8 mouse cellular contexts compared by ENCODE assay signal in the genomic region with DNA sequence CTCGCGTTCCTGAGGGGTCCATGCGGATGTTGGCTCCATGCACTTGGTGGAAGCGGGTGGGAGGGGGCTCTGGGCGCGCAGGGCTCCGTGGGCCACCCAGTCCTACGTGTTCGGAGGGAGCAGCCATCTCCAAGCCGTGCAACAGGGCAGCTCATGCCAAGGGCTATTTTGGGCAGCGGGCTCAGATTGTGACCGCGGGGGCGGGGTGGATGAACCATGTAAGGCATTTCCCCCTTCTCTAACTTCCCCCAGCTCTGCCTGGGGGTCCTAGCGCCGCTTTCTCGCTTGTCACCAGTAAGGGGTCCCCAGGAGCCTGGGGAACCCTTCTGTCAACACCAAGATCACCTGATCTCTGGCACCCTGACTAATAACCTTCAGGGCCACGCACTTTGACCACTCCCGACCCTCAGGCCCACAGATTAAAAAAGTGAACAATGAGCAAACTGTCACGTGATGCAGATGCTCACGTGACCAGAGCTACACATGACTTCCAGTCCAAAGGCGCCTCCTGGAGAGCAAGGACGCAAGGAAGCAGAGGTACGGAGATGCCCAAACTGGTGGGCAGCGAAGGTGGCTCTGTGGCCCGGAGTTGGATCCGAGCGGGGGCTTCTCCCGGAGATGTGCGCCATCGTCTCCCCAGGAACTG. TPM values are rescaled to one million over a fixed set of nuclear protein-coding genes. Genes with fewer than 3 reads are reported as not detected.
DNase-seq lines count a peak whose midpoint lies in the region; ATAC-seq and TF ChIP-seq lines count a peak whose summit lies in the region.

Gene Neurl2 (minus strand): TSS at position 143 of the 646 bp plus-strand sequence.

- H3K27me3 ChIP-seq in G1E (ENCODE audit: insufficient read depth, low read length), result peaks cover 4% of the 10 kb centered on the region; the same call in 1 of the 2 replicates
- H3K27me3 ChIP-seq in forebrain, postnatal 0 days (ENCODE audit: insufficient read depth, low read length), result no peaks in the 10 kb centered on the region
- no peaks in the 10 kb centered on the region for H3K27me3 ChIP-seq in lung, embryonic 15.5 days

- no peaks in the 10 kb centered on the region for H3K9me3 ChIP-seq in G1E (replicated peaks)
- no peaks in the 10 kb centered on the region for H3K9me3 ChIP-seq in forebrain, postnatal 0 days (ENCODE audit: low read length)
- no peaks in the 10 kb centered on the region for H3K9me3 ChIP-seq in lung, embryonic 15.5 days

- peak within 1 kb of the TSS; percentile 98 for H3K4me2 ChIP-seq in forebrain, postnatal 0 days (ENCODE audit: low read depth)
- peak within 1 kb of the TSS; percentile 98 for H3K4me2 ChIP-seq in lung, embryonic 15.5 days

- H3K9ac ChIP-seq in forebrain, postnatal 0 days, result peak within 1 kb of the TSS; percentile 70
- peak within 1 kb of the TSS; percentile 77 for H3K9ac ChIP-seq in lung, embryonic 15.5 days

- peaks cover 26% of the 10 kb centered on the region for H3K4me1 ChIP-seq in G1E (ENCODE audit: insufficient read depth, low read depth, low read length)
- peaks cover 11% of the 10 kb centered on the region; the same call in 1 of the 2 replicates for H3K4me1 ChIP-seq in forebrain, postnatal 0 days (ENCODE audit: insufficient read depth)
- peaks cover 21% of the 10 kb centered on the region for H3K4me1 ChIP-seq in lung, embryonic 15.5 days

- H3K4me3 ChIP-seq in G1E (ENCODE audit: low read depth, low read length), result peak within 1 kb of the TSS; percentile 80
- peak within 1 kb of the TSS; percentile 64 for H3K4me3 ChIP-seq in forebrain, postnatal 0 days (ENCODE audit: low read depth, low read length)
- peak within 1 kb of the TSS; percentile 67 for H3K4me3 ChIP-seq in lung, embryonic 15.5 days

- H3K27ac ChIP-seq in forebrain, postnatal 0 days (ENCODE audit: low read depth, low read length), result peak within 1 kb of the TSS; percentile 87
- H3K27ac ChIP-seq in lung, embryonic 15.5 days, result peak within 1 kb of the TSS; percentile 92

- DNase-seq in G1E (ENCODE audit: low spot score), result peak; percentile 31
- peak; percentile 89 to 91 for DNase-seq in cerebellum, adult 18-20 months
- peak; percentile 96 for DNase-seq in forebrain, postnatal 0 days
- peak; percentile 93 for DNase-seq in heart, postnatal 4 days
- peak; percentile 92 to 95 for DNase-seq in layer of hippocampus, adult 8-10 months (ENCODE audit: low spot score in 2 of 2)
- peak; percentile 85 for DNase-seq in ovary, adult 18-20 months (ENCODE audit: low spot score)
- peak; percentile 89 for DNase-seq in thymus, postnatal 0 days (ENCODE audit: low spot score)

- 2% methylated on average over 31 of the region's 31 CpGs for WGBS in forebrain, postnatal 0 days
- WGBS in lung, embryonic 15.5 days, result under 1% methylated on average over 31 of the region's 31 CpGs

- H3K36me3 ChIP-seq in G1E (replicated peaks), result peaks cover 41% of the 10 kb centered on the region
- H3K36me3 ChIP-seq in forebrain, postnatal 0 days (ENCODE audit: insufficient read depth), result peaks cover 18% of the 10 kb centered on the region; the same call in 1 of the 2 replicates
- peaks cover 16% of the 10 kb centered on the region for H3K36me3 ChIP-seq in lung, embryonic 15.5 days

- peak; percentile 31 for ATAC-seq in G1E (ENCODE audit: extremely low read depth, insufficient number of reproducible peaks, low FRiP score, poor library complexity, severe bottlenecking)
- ATAC-seq in forebrain, postnatal 0 days, result peak; percentile 77
- peak; percentile 76 for ATAC-seq in lung, embryonic 15.5 days (ENCODE audit: borderline replicate concordance, extremely low read depth, low FRiP score, low TSS enrichment)

- no peak for TF ChIP-seq CTCF in G1E (IDR thresholded peaks at IDR 0.05; ENCODE audit: low read depth, low read length)
- peak; percentile 24; the same call in 1 of the 2 replicates for TF ChIP-seq CTCF in forebrain, postnatal 0 days (IDR thresholded peaks at IDR 0.05; ENCODE audit: low read depth)

RNA-seq across cellular contexts. Expression of gene Neurl2, which starts in this region (rescaled TPM):
- total RNA-seq in G1E (2014; fragmentation: Nextera tagmentation) (not detected in 2 replicates), G1E (2017) (0.27 TPM in 1 of 2 replicates, not detected in the other)
- 0.10 TPM in 1 of 2 replicates, not detected in the other for polyA plus RNA-seq in G1E (2012)
- 5.0 and 5.4 TPM in 2 replicates for total RNA-seq in forebrain, postnatal 0 days (2014; rRNA removed)
- polyA plus RNA-seq in forebrain, postnatal 0 days (2015; fragmentation: Nextera tagmentation; extraction: Ambion mirVana), result 4.7 and 6.4 TPM in 2 replicates
- total RNA-seq in heart, postnatal 4 days (2021), result 10 to 100 TPM; 33.3 to 34.0 TPM
- total RNA-seq in layer of hippocampus, adult 8-10 months (2022), result 1 to 10 TPM; 1.6 to 4.9 (median 3.6) TPM
- polyA plus RNA-seq in lung, embryonic 15.5 days (2015; fragmentation: Nextera tagmentation; extraction: Ambion mirVana), result 6.6 and 7.5 TPM in 2 replicates
- 5.3 and 5.9 TPM in 2 replicates for polyA plus RNA-seq in thymus, postnatal 0 days (2015; fragmentation: Nextera tagmentation; extraction: Ambion mirVana)

Comparison
In these comparisons a context has a peak if more than half of its experiments do, and no peak if none do; other contexts are left out.
1. Peak in every context shown above with its lines: DNase-seq, ATAC-seq, H3K4me3 ChIP-seq and H3K27ac ChIP-seq.
2. Peak in DNase-seq, ATAC-seq and H3K4me3 ChIP-seq in G1E; RNA of the gene not detected or under 1 TPM.
3. DNase-seq: peak in every context shown above with its lines; median percentile 96 in forebrain, postnatal 0 days; 94 in layer of hippocampus, adult 8-10 months; 93 in heart, postnatal 4 days; 90 in cerebellum, adult 18-20 months; 89 in thymus, postnatal 0 days; 85 in ovary, adult 18-20 months; 31 in G1E.